ENCODE assay signal across 9 mouse cellular contexts in the genomic region with DNA sequence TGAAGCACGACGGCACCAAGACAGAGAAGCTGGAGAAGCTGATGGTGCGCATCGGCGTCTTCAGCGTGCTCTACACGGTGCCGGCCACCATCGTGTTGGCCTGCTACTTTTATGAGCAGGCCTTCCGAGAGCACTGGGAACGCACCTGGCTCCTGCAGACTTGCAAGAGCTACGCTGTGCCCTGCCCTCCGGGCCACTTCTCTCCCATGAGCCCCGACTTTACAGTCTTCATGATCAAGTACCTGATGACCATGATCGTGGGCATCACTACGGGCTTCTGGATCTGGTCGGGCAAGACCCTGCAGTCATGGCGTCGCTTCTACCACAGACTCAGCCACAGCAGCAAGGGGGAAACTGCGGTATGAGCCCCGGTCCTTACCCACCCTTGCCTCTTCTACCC. TPM values are rescaled to one million over a fixed set of nuclear protein-coding genes. Genes with fewer than 3 reads are reported as not detected.
DNase-seq lines count a peak whose midpoint lies in the region; ATAC-seq and TF ChIP-seq lines count a peak whose summit lies in the region.
"Had no signal": no experiment of that assay in that cellular context is flagged by ENCODE, and none has a peak within 500 bp of the region (broad histone marks: within the 10 kb centered on the region; RNA-seq: fewer than 3 reads in every experiment).

No protein-coding gene starts in this region.

- no peak overlapping the region for H3K27ac ChIP-seq in CH12.LX (ENCODE audit: insufficient read depth, low read depth)
- H3K27ac ChIP-seq in liver, embryonic 16.5 days (ENCODE audit: low read length) = no peak overlapping the region

- H3K4me1 ChIP-seq in erythroblast, embryonic 14.5 days (ENCODE audit: control insufficient read depth) = peaks cover 55% of the 10 kb centered on the region
- peaks cover 15 to 68% of the 10 kb centered on the region in 2 experiments for H3K4me1 ChIP-seq in CH12.LX (ENCODE audit: control insufficient read depth in 1 of 2, insufficient read depth in 2 of 2)
- H3K4me1 ChIP-seq in liver, embryonic 16.5 days (ENCODE audit: control insufficient read depth, low read depth, low read length) = peaks cover 47% of the 10 kb centered on the region

- peak overlapping the region; percentile 2 for H3K4me3 ChIP-seq in erythroblast, embryonic 14.5 days (replicated peaks)
- peak overlapping the region in 2 of 3 experiments; percentile 42 to 83 for H3K4me3 ChIP-seq in CH12.LX (replicated peaks in 1 of 3; ENCODE audit: low read depth in 2 of 3, low read length in 2 of 3, poor library complexity in 1 of 3)
- peak overlapping the region; percentile 57 for H3K4me3 ChIP-seq in liver, embryonic 16.5 days (ENCODE audit: low read depth, low read length)

- ATAC-seq in erythroblast, adult 5-6 weeks (replicated peaks; ENCODE audit: low FRiP score, poor library complexity, severe bottlenecking) = no peak
- ATAC-seq in liver, embryonic 16.5 days (ENCODE audit: low read depth) = no peak

- no peak for TF ChIP-seq POLR2A in CH12.LX (IDR thresholded peaks at IDR 0.05; ENCODE audit: low read depth, low read length)

- TF ChIP-seq CTCF in CH12.LX (conservative IDR thresholded peaks at IDR 0.05 in 1 of 2, IDR thresholded peaks at IDR 0.05 in 1 of 2; ENCODE audit: low read depth in 2 of 2, low read length in 2 of 2) = no peak

- H3K27me3 ChIP-seq in erythroblast, embryonic 14.5 days (ENCODE audit: control insufficient read depth) = peaks cover 38% of the 10 kb centered on the region
- no peaks in the 10 kb centered on the region for H3K27me3 ChIP-seq in CH12.LX (replicated peaks)
- peaks cover 6% of the 10 kb centered on the region; the same call in 1 of the 2 replicates for H3K27me3 ChIP-seq in liver, embryonic 16.5 days (ENCODE audit: control insufficient read depth, insufficient read depth, low read depth, low read length)

- no peak for DNase-seq in CH12.LX (ENCODE audit: extremely low read depth)
- peak; percentile 18 for DNase-seq in forelimb bud, embryonic 11.5 days (ENCODE audit: low read depth, low spot score)
- DNase-seq in ovary, postnatal 14 days (ENCODE audit: low spot score) = no peak
- no peak for DNase-seq in MN1 (ENCODE audit: low spot score)
- no peak for DNase-seq in kidney, postnatal 25 days

- no peak for TF ChIP-seq EP300 in CH12.LX (IDR thresholded peaks at IDR 0.05; ENCODE audit: low read length)

- 53% methylated on average over 21 of the region's 21 CpGs for WGBS in liver, embryonic 16.5 days (ENCODE audit: insufficient replicate concordance)

- TF ChIP-seq RAD21 in CH12.LX (IDR thresholded peaks at IDR 0.05; ENCODE audit: low read depth, low read length) = no peak

- H3K9me3 ChIP-seq in erythroblast, embryonic 14.5 days (ENCODE audit: control insufficient read depth, low read length) = no peaks in the 10 kb centered on the region
- peaks cover 15% of the 10 kb centered on the region for H3K9me3 ChIP-seq in CH12.LX (replicated peaks; ENCODE audit: low read length)
- no peaks in the 10 kb centered on the region for H3K9me3 ChIP-seq in liver, embryonic 16.5 days (replicated peaks; ENCODE audit: control insufficient read depth, low read length)

- peak overlapping the region; percentile 86 for H3K4me2 ChIP-seq in CH12.LX (ENCODE audit: insufficient read depth, low read depth, poor library complexity, severe bottlenecking)
- H3K4me2 ChIP-seq in liver, embryonic 16.5 days (ENCODE audit: low read depth, low read length) = peak overlapping the region; percentile 99

- peaks cover 36% of the 10 kb centered on the region for H3K79me2 ChIP-seq in CH12.LX (replicated peaks; ENCODE audit: control insufficient read depth, extremely low read depth, insufficient read depth, poor library complexity, severe bottlenecking)

- no peak overlapping the region for H3K9ac ChIP-seq in CH12.LX (ENCODE audit: insufficient read depth, low read depth)
- H3K9ac ChIP-seq in liver, embryonic 16.5 days (ENCODE audit: low read depth, low read length) = peak overlapping the region; percentile 21

- in situ Hi-C loops in CH12.LX (cut with MboI; ENCODE audit: low pct_ligation_motif_present, low pct_unique_long_range_greater_than_20kb, low sequenced_read_pairs) = no loop called here

- dilution Hi-C loops in CH12.LX (cut with MboI; ENCODE audit: extremely low pct_ligation_motif_present, extremely low pct_unique_long_range_greater_than_20kb, low sequenced_read_pairs) = no loop called here

- peaks cover 2% of the 10 kb centered on the region; the same call in 1 of the 2 replicates for H3K36me3 ChIP-seq in erythroblast, embryonic 14.5 days (ENCODE audit: control insufficient read depth)
- H3K36me3 ChIP-seq in CH12.LX (replicated peaks in 1 of 2; ENCODE audit: control insufficient read depth in 1 of 2, insufficient read depth in 1 of 2, low read length in 1 of 2) = peaks cover 14 to 22% of the 10 kb centered on the region in 2 experiments
- no peaks in the 10 kb centered on the region for H3K36me3 ChIP-seq in liver, embryonic 16.5 days (ENCODE audit: control insufficient read depth, insufficient read depth)

TF ChIP-seq in CH12.LX, 34 proteins besides CTCF, POLR2A, EP300 and RAD21:
- TF ChIP-seq ZMIZ1 (IDR thresholded peaks at IDR 0.05; ENCODE audit: low read depth, low read length) (no peak), UBTF (IDR thresholded peaks at IDR 0.05; ENCODE audit: low read depth, low read length) (no peak), ZC3H11A (IDR thresholded peaks at IDR 0.05; ENCODE audit: low read depth, low read length) (no peak), TCF12 (IDR thresholded peaks at IDR 0.05; ENCODE audit: low read depth, low read length) (no peak), NELFE (IDR thresholded peaks at IDR 0.05; ENCODE audit: low read depth, low read length) (no peak), GABPA (IDR thresholded peaks at IDR 0.05; ENCODE audit: insufficient replicate concordance, low read depth, low read length) (no peak), NRF1 (IDR thresholded peaks at IDR 0.05; ENCODE audit: low read depth, low read length) (no peak), SMC3 (IDR thresholded peaks at IDR 0.05; ENCODE audit: low read depth, low read length) (no peak), USF1 (IDR thresholded peaks at IDR 0.05; ENCODE audit: low read depth, low read length) (no peak), MAX (IDR thresholded peaks at IDR 0.05; ENCODE audit: low read length) (no peak)

RNA-seq across cellular contexts. Expression of a gene that starts 2.1 kb away (rescaled TPM):
- 0.02 TPM in 2 replicates for polyA plus RNA-seq in erythroblast, embryonic 14.5 days (2012)
- 1.7 and 3.1 TPM in 2 replicates for total RNA-seq in erythroblast, adult 5-6 weeks (2015; ENCODE audit: low replicate concordance)
- 0.28 and 0.43 TPM in 2 replicates for total RNA-seq in erythroblast, adult 5-6 weeks (2017; ENCODE audit: low replicate concordance)
- 8.2 and 10.1 TPM in 2 replicates for total RNA-seq in CH12.LX (2012; rRNA removed)
- total RNA-seq in CH12.LX (2014; rRNA removed) = 3.3 and 4.0 TPM in 2 replicates
- 4.2 and 4.8 TPM in 2 replicates for polyA plus RNA-seq in CH12.LX (2012; ENCODE audit: insufficient read length, low read depth)
- polyA plus RNA-seq in liver, embryonic 16.5 days (2015; fragmentation: Nextera tagmentation; extraction: Ambion mirVana) = 1.0 and 1.2 TPM in 2 replicates

RNA-seq across cellular contexts. Expression of a gene that starts 31.8 kb away (rescaled TPM):
- polyA plus RNA-seq in erythroblast, embryonic 14.5 days (2012) = not detected in 2 replicates
- not detected in 2 replicates for total RNA-seq in erythroblast, adult 5-6 weeks (2015; ENCODE audit: low replicate concordance)
- 7.0 TPM in 1 of 2 replicates, not detected in the other for total RNA-seq in erythroblast, adult 5-6 weeks (2017; ENCODE audit: low replicate concordance)
- total RNA-seq in CH12.LX (2012; rRNA removed) = 7.6 and 8.8 TPM in 2 replicates
- total RNA-seq in CH12.LX (2014; rRNA removed) = 2.3 and 4.3 TPM in 2 replicates
- 14.9 and 17.7 TPM in 2 replicates for polyA plus RNA-seq in CH12.LX (2012; ENCODE audit: insufficient read length, low read depth)
- 0.12 TPM in 1 of 2 replicates, not detected in the other for polyA plus RNA-seq in liver, embryonic 16.5 days (2015; fragmentation: Nextera tagmentation; extraction: Ambion mirVana)
- total RNA-seq: neutrophil, adult 5-6 weeks had no signal

Comparison
In these comparisons a context has a peak if more than half of its experiments do, and no peak if none do; other contexts are left out.
1. H3K4me3 ChIP-seq: peak in every context shown above with its lines; median percentile 62 in CH12.LX; 57 in liver, embryonic 16.5 days; 2 in erythroblast, embryonic 14.5 days.
2. RNA of a gene that starts 31.8 kb away (polyA plus RNA-seq): 14.9 to 17.7 TPM in CH12.LX; 0.12 TPM in liver, embryonic 16.5 days and not detected in erythroblast, embryonic 14.5 days; every median in the first group is over 10 times any median in the second.